Mouse (Mus musculus) hindbrain, embryonic 14.5 days (tissue): ENCODE measurements around the gene Mepce. TPM values are rescaled to one million over a fixed set of nuclear protein-coding genes. Genes with fewer than 3 reads are reported as not detected.
A peak's percentile ranks its signal among the peaks of the same experiment; 100 is the strongest.

Experiments
- ATAC-seq: fragments of 200-750 bp; cut with Nextera tagmentation; 2 replicates; pipeline ENCODE4 v1.8.0; 2017; ENCODE audit warnings: moderate number of reproducible peaks, mild to moderate bottlenecking, moderate TSS enrichment, moderate library complexity; ENCODE audit not compliant: low FRiP score
- DNase-seq: peaks from one replicate; pipeline ENCODE4 v3.0.0-alpha.2; 2015; ENCODE audit warnings: low spot score
- H3K27ac ChIP-seq: fragments of 300-500 bp; sonication (generic); 2 replicates; pipeline ENCODE4 v1.5.1; 2014; ENCODE audit warnings: mild to moderate bottlenecking, moderate library complexity
- H3K27me3 ChIP-seq: fragments of 300-500 bp; sonication (generic); 2 replicates; pipeline ENCODE4 v1.6.1; 2014; ENCODE audit warnings: mild to moderate bottlenecking, low read length, mixed read lengths; ENCODE audit not compliant: control insufficient read depth, insufficient read depth
- H3K36me3 ChIP-seq: fragments of 300-500 bp; sonication (generic); replicated peaks from 2 replicates; pipeline ENCODE4 v1.6.1; 2014; ENCODE audit not compliant: control insufficient read depth, insufficient read depth
- H3K4me1 ChIP-seq: fragments of 300-500 bp; sonication (generic); replicated peaks from 2 replicates; pipeline ENCODE4 v1.6.1; 2014; ENCODE audit warnings: antibody characterized with exemption, low read length, mixed read lengths; ENCODE audit not compliant: control insufficient read depth, insufficient read depth
- H3K4me2 ChIP-seq: fragments of 300-500 bp; sonication (generic); replicated peaks from 2 replicates; pipeline ENCODE4 v1.6.1; 2014; ENCODE audit warnings: mild to moderate bottlenecking, moderate library complexity
- H3K4me3 ChIP-seq: fragments of 300-500 bp; sonication (generic); replicated peaks from 2 replicates; pipeline ENCODE4 v1.5.1; 2014; ENCODE audit warnings: mild to moderate bottlenecking, low read length
- H3K9ac ChIP-seq: fragments of 300-500 bp; sonication (generic); 2 replicates; pipeline ENCODE4 v1.6.1; 2014
- H3K9me3 ChIP-seq: fragments of 300-500 bp; sonication (generic); 2 replicates; pipeline ENCODE4 v1.6.1; 2016; ENCODE audit warnings: low read length; ENCODE audit not compliant: control insufficient read depth
- WGBS: fragments of 180-500 bp; shearing (Covaris S2); extraction: QIAGEN DNeasy Blood & Tissue Kit; methylation state at CpG from one replicate; pipeline ENCODE4 v1.1.7; 2014; 5-methylcytosine and 5-hydroxymethylcytosine counted together
- polyA plus RNA-seq: library from polyadenylated mRNA; unstranded; fragments of >200 nt; fragmentation: Nextera tagmentation; extraction: Ambion mirVana; gene quantifications from 2 replicates; pipeline ENCODE4 v1.2.1, GENCODE M21; 2014

Gene Mepce
- polyA plus RNA-seq, 1 experiment from 2014 or later, result 11.0 TPM

- Histone ChIP-seq H3K9ac (no peak overlapping the region), H3K4me3 (no peak overlapping the region), H3K4me2 (no peak overlapping the region), H3K27me3 (no peaks in the 10 kb centered on the region), H3K4me1 (peaks cover 2% of the 10 kb centered on the region; the same call in 1 of the 2 replicates), H3K9me3 (no peaks in the 10 kb centered on the region), H3K36me3 (no peaks in the 10 kb centered on the region), H3K27ac (no peak overlapping the region)
- DNase-seq (no peak), ATAC-seq (no peak)
Measured at GRCm38 (mm10) chr5:137772755-137773154, 14.7 kb downstream of the Mepce start.

- Histone ChIP-seq H3K9me3 (no peaks in the 10 kb centered on the region), H3K9ac (no peak overlapping the region), H3K4me1 (peaks cover 2% of the 10 kb centered on the region; the same call in 1 of the 2 replicates), H3K27ac (no peak overlapping the region), H3K4me2 (no peak overlapping the region), H3K27me3 (no peaks in the 10 kb centered on the region), H3K36me3 (no peaks in the 10 kb centered on the region), H3K4me3 (no peak overlapping the region)
- peak; percentile 77 for DNase-seq
- no peak for ATAC-seq
- 44% methylated on average over 2 of the region's 2 CpGs for WGBS
Measured at GRCm38 (mm10) chr5:137770709-137771108, 16.7 kb downstream of the Mepce start.

- Histone ChIP-seq H3K4me3 (no peak overlapping the region), H3K36me3 (no peaks in the 10 kb centered on the region), H3K27me3 (no peaks in the 10 kb centered on the region), H3K4me2 (no peak overlapping the region), H3K9ac (no peak overlapping the region), H3K4me1 (peaks cover 2% of the 10 kb centered on the region; the same call in 1 of the 2 replicates), H3K27ac (no peak overlapping the region), H3K9me3 (no peaks in the 10 kb centered on the region)
- 17% methylated on average over 1 of the region's 1 CpGs for WGBS
- DNase-seq (no peak), ATAC-seq (peak; percentile 43; the same call in 1 of the 2 replicates)
Measured at GRCm38 (mm10) chr5:137768475-137768874, 19.0 kb downstream of the Mepce start.

GRCm38 (mm10) chr5:137766270-137766669, 21.2 kb downstream of the Mepce start:
- no peak overlapping the region for H3K9ac ChIP-seq
- H3K36me3 ChIP-seq, result no peaks in the 10 kb centered on the region
- no peaks in the 10 kb centered on the region for H3K27me3 ChIP-seq
- H3K9me3 ChIP-seq, result no peaks in the 10 kb centered on the region
- no peak overlapping the region for H3K4me2 ChIP-seq
- no peak overlapping the region for H3K4me3 ChIP-seq
- ATAC-seq (no peak), DNase-seq (peak; percentile 37)
- 65% methylated on average over 3 of the region's 3 CpGs for WGBS
- no peak overlapping the region for H3K27ac ChIP-seq
- peaks cover 2% of the 10 kb centered on the region; the same call in 1 of the 2 replicates for H3K4me1 ChIP-seq

- H3K9ac ChIP-seq, result no peak overlapping the region
- DNase-seq, result no peak
- no peak for ATAC-seq
- no peaks in the 10 kb centered on the region for H3K27me3 ChIP-seq
- H3K4me3 ChIP-seq, result no peak overlapping the region
- WGBS, result 42% methylated on average over 9 of the region's 9 CpGs
- H3K27ac ChIP-seq, result no peak overlapping the region
- H3K9me3 ChIP-seq, result no peaks in the 10 kb centered on the region
- H3K4me1 ChIP-seq, result peaks cover 2% of the 10 kb centered on the region; the same call in 1 of the 2 replicates
- H3K36me3 ChIP-seq, result no peaks in the 10 kb centered on the region
- H3K4me2 ChIP-seq, result no peak overlapping the region
Measured at GRCm38 (mm10) chr5:137764609-137765340, 22.7 kb downstream of the Mepce start.

GRCm38 (mm10) chr5:137759971-137760412, 27.5 kb downstream of the Mepce start:
- WGBS, result 23% methylated on average over 4 of the region's 4 CpGs
- H3K9ac ChIP-seq, result no peak overlapping the region
- no peak overlapping the region for H3K4me3 ChIP-seq
- H3K9me3 ChIP-seq, result no peaks in the 10 kb centered on the region
- peaks cover 15% of the 10 kb centered on the region for H3K36me3 ChIP-seq
- peak; percentile 89 for ATAC-seq
- H3K4me1 ChIP-seq, result peaks cover 10% of the 10 kb centered on the region; the same call in 1 of the 2 replicates
- no peaks in the 10 kb centered on the region for H3K27me3 ChIP-seq
- peak; percentile 78 for DNase-seq
- H3K27ac ChIP-seq, result peak overlapping the region; percentile 72
- H3K4me2 ChIP-seq, result no peak overlapping the region

GRCm38 (mm10) chr5:137758921-137759534, 28.4 kb downstream of the Mepce start:
- Histone ChIP-seq H3K9ac (peak overlapping the region; percentile 28; the same call in 1 of the 2 replicates), H3K4me1 (peaks cover 10% of the 10 kb centered on the region; the same call in 1 of the 2 replicates), H3K9me3 (no peaks in the 10 kb centered on the region), H3K4me2 (no peak overlapping the region), H3K27me3 (no peaks in the 10 kb centered on the region), H3K27ac (peak overlapping the region; percentile 72), H3K36me3 (peaks cover 18% of the 10 kb centered on the region), H3K4me3 (0 out of 2 replicates have a peak overlapping the region, but pooled peaks have one; percentile 3)
- DNase-seq, result no peak
- WGBS, result 88% methylated on average over 19 of the region's 19 CpGs
- no peak for ATAC-seq

GRCm38 (mm10) chr5:137757887-137758286, 29.6 kb downstream of the Mepce start:
- H3K4me1 ChIP-seq, result peaks cover 10% of the 10 kb centered on the region; the same call in 1 of the 2 replicates
- H3K4me3 ChIP-seq, result no peak overlapping the region
- DNase-seq, result peak; percentile 67
- WGBS, result 58% methylated on average over 6 of the region's 6 CpGs
- no peaks in the 10 kb centered on the region for H3K9me3 ChIP-seq
- H3K9ac ChIP-seq, result 0 out of 2 replicates have a peak overlapping the region, but pooled peaks have one; percentile 28
- peak overlapping the region; percentile 29 for H3K4me2 ChIP-seq
- H3K27ac ChIP-seq, result peak overlapping the region; percentile 63; the same call in 1 of the 2 replicates
- no peaks in the 10 kb centered on the region for H3K27me3 ChIP-seq
- peak; percentile 73 for ATAC-seq
- H3K36me3 ChIP-seq, result peaks cover 25% of the 10 kb centered on the region
